Mouse (Mus musculus) bone marrow, adult 2 months (tissue): Measurements from ENCODE around the gene Psmc4. TPM values are rescaled to one million over a fixed set of nuclear protein-coding genes. Genes with fewer than 3 reads are reported as not detected.

Experiments
- H3K27ac ChIP-seq: fragments of 200-500 bp; 2 replicates; pipeline ENCODE4 v1.5.1; 2012; ENCODE audit warnings: low read depth, mild to moderate bottlenecking, control low read depth, inconsistent platforms, low read length; ENCODE audit not compliant: control insufficient read depth, poor library complexity, insufficient read depth
- H3K4me1 ChIP-seq: fragments of 200-500 bp; 2 replicates; pipeline ENCODE4 v1.6.1; 2011; ENCODE audit warnings: low read length; ENCODE audit not compliant: control insufficient read depth, insufficient read depth
- H3K4me3 ChIP-seq: fragments of 200-500 bp; replicated peaks from 2 replicates; pipeline ENCODE3; 2011; ENCODE audit warnings: mild to moderate bottlenecking, low read depth, low read length, control low read depth; ENCODE audit not compliant: control insufficient read depth
- CTCF ChIP-seq: fragments of 200-500 bp; IDR thresholded peaks from 2 replicates; pipeline ENCODE4 v1.5.1; 2011; ENCODE audit warnings: low read length, control low read depth; ENCODE audit not compliant: control insufficient read depth, insufficient read depth
- POLR2A ChIP-seq: fragments of 200-500 bp; IDR thresholded peaks from 2 replicates; pipeline ENCODE4 v1.6.1; 2011; ENCODE audit warnings: low read depth, mild to moderate bottlenecking, control low read depth, low read length, borderline replicate concordance; ENCODE audit not compliant: control insufficient read depth
- WGBS: fragments of 180-500 bp; shearing (Covaris S2); methylation state at CpG from one replicate; pipeline ENCODE4 v1.1.7; 2018; 5-methylcytosine and 5-hydroxymethylcytosine counted together
- polyA plus RNA-seq: library from polyadenylated mRNA; stranded (reverse); fragments of >200 nt; gene quantifications from 2 replicates; pipeline ENCODE4 v1.2.4, GENCODE M21; 2011; ENCODE audit warnings: low replicate concordance; ENCODE audit not compliant: missing spikeins, insufficient read depth, insufficient read length

Psmc4 gene
- polyA plus RNA-seq, 1 experiment = 119 TPM

GRCm38 (mm10) chr7:28068661-28069060 lies 18.8 kb upstream of the Psmc4 start:
- Histone ChIP-seq H3K27ac (no peak overlapping the region), H3K4me1 (no peaks in the 10 kb centered on the region; the same call in 1 of the 2 replicates), H3K4me3 (no peak overlapping the region)
- no peak for TF ChIP-seq CTCF
- TF ChIP-seq POLR2A = no peak
- 59% methylated on average over 3 of the region's 3 CpGs for WGBS

- TF ChIP-seq POLR2A (no peak), CTCF (no peak)
Observed at GRCm38 (mm10) chr7:28059972-28060371, 10.1 kb upstream of the Psmc4 start.

GRCm38 (mm10) chr7:28053046-28053930 lies 3.4 kb upstream of the Psmc4 start:
- Histone ChIP-seq H3K4me1 (peaks cover 2% of the 10 kb centered on the region), H3K27ac (no peak overlapping the region), H3K4me3 (no peak overlapping the region)
- TF ChIP-seq POLR2A = no peak
- TF ChIP-seq CTCF = no peak
- 79% methylated on average over 6 of the region's 6 CpGs for WGBS

More at GRCm38 (mm10) chr7:28059972-28060371, 10.1 kb upstream of the Psmc4 start:
- Histone ChIP-seq H3K4me3 (no peak overlapping the region), H3K27ac (no peak overlapping the region), H3K4me1 (no peaks in the 10 kb centered on the region; the same call in 1 of the 2 replicates)
- 89% methylated on average over 1 of the region's 1 CpGs for WGBS

GRCm38 (mm10) chr7:28050584-28050983 lies 683 bp upstream of the Psmc4 start:
- Histone ChIP-seq H3K4me1 (peaks cover 2% of the 10 kb centered on the region; the same call in 1 of the 2 replicates), H3K4me3 (no peak overlapping the region), H3K27ac (no peak overlapping the region)
- TF ChIP-seq POLR2A = no peak
- TF ChIP-seq CTCF = no peak
- WGBS = 63% methylated on average over 17 of the region's 17 CpGs

- Histone ChIP-seq H3K4me1 (peaks cover 2% of the 10 kb centered on the region; the same call in 1 of the 2 replicates), H3K4me3 (no peak overlapping the region), H3K27ac (no peak overlapping the region)
- TF ChIP-seq CTCF = no peak
- TF ChIP-seq POLR2A = no peak
- WGBS = 90% methylated on average over 4 of the region's 4 CpGs
Observed at GRCm38 (mm10) chr7:28044524-28044923, 5.4 kb downstream of the Psmc4 start.

- Histone ChIP-seq H3K4me1 (no peaks in the 10 kb centered on the region), H3K4me3 (peak overlapping the region; percentile 96), H3K27ac (no peak overlapping the region)
- WGBS = 18% methylated on average over 7 of the region's 7 CpGs
- no peak for TF ChIP-seq POLR2A
- no peak for TF ChIP-seq CTCF
Observed at GRCm38 (mm10) chr7:28014445-28014810, 35.5 kb downstream of the Psmc4 start.

GRCm38 (mm10) chr7:28013549-28014444 lies 36.1 kb downstream of the Psmc4 start, which contains the start of gene Zfp850:
Gene Zfp850 (minus strand): TSS chr7:28014115.
- Histone ChIP-seq H3K4me3 (peak within 1 kb of the TSS; percentile 96), H3K4me1 (no peaks in the 10 kb centered on the region), H3K27ac (peak within 1 kb of the TSS; percentile 20)
- 2% methylated on average over 47 of the region's 47 CpGs for WGBS
- TF ChIP-seq POLR2A (no peak; the same call in 1 of the 2 replicates), CTCF (no peak)

GRCm38 (mm10) chr7:28010271-28010670 lies 39.6 kb downstream of the Psmc4 start:
- WGBS = 89% methylated on average over 3 of the region's 3 CpGs
- no peak overlapping the region for H3K27ac ChIP-seq
- no peak for TF ChIP-seq CTCF
- TF ChIP-seq POLR2A = no peak

More at GRCm38 (mm10) chr7:28010271-28010670, 39.6 kb downstream of the Psmc4 start:
- Histone ChIP-seq H3K4me1 (no peaks in the 10 kb centered on the region), H3K4me3 (no peak overlapping the region)

Other genes starting within 250 kb of the Psmc4 start
- 2.0 and 3.8 TPM in 2 replicates for gene Zfp626, start 242.9 kb downstream of the Psmc4 start, polyA plus RNA-seq
- gene Zfp59, start 211.5 kb downstream of the Psmc4 start, polyA plus RNA-seq = 0.95 and 1.2 TPM in 2 replicates
- 0.40 and 2.3 TPM in 2 replicates for gene Zfp607a, start 192.6 kb downstream of the Psmc4 start, polyA plus RNA-seq
- 0.57 and 5.4 TPM in 2 replicates for gene Zfp974, start 120.6 kb downstream of the Psmc4 start, polyA plus RNA-seq
- gene Zfp780b, start 70.9 kb downstream of the Psmc4 start, polyA plus RNA-seq = 3.2 and 6.0 TPM in 2 replicates
- gene Zfp850, start 36.0 kb downstream of the Psmc4 start, polyA plus RNA-seq = 0.34 and 1.1 TPM in 2 replicates
- gene Fcgbp, start 21.1 kb upstream of the Psmc4 start, polyA plus RNA-seq = not detected in 2 replicates
- not detected in 2 replicates for gene 9530053A07Rik, start 79.4 kb upstream of the Psmc4 start, polyA plus RNA-seq
- gene Fbl, start 119.6 kb upstream of the Psmc4 start, polyA plus RNA-seq = 104 and 144 TPM in 2 replicates
- 8.6 and 10.8 TPM in 2 replicates for gene Dyrk1b, start 129.4 kb upstream of the Psmc4 start, polyA plus RNA-seq
- gene Eid2, start 217.8 kb upstream of the Psmc4 start, polyA plus RNA-seq = 0.70 and 3.3 TPM in 2 replicates
- gene Eid2b, start 227.6 kb upstream of the Psmc4 start, polyA plus RNA-seq = 1.5 and 2.3 TPM in 2 replicates
- not detected in 2 replicates for gene Selenov, start 241.1 kb upstream of the Psmc4 start, polyA plus RNA-seq